Mouse (Mus musculus): ENCODE measurements around the gene Klc3.
A peak's percentile ranks its signal among the peaks of the same experiment; 100 is the strongest.

The Klc3 gene

DNA sequence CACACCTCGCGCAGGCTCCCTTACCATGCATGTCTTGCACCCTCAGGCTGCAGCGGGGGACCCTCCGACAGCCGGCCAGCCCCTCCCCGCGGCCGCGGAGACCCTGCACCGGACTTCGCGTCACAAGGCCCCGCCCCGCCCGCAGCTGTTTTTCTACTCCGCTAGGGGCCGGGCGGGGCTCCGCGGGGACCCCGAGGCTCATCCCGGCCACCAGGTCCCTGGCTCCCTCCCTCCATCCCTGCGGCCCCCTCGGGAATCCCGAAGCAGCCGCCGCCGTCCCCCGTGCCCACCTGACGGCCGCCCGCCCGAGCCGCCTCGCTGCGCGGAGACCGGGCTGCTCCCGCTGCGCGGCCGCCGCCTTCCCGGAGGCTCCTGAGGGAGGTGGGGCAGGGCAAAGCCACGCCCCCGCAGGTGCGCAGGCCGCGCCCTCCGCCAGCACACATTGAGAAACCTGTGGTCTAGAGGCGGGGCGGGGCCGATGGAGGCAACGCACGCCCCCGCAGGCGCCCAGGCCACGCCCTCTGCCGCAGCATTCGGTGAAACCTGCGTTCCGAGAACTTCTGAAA, at the start of gene Klc3:
Gene Klc3 (minus strand): TSS at position 374 of the 566 bp plus-strand sequence.
- no peak for DNase-seq

DNA sequence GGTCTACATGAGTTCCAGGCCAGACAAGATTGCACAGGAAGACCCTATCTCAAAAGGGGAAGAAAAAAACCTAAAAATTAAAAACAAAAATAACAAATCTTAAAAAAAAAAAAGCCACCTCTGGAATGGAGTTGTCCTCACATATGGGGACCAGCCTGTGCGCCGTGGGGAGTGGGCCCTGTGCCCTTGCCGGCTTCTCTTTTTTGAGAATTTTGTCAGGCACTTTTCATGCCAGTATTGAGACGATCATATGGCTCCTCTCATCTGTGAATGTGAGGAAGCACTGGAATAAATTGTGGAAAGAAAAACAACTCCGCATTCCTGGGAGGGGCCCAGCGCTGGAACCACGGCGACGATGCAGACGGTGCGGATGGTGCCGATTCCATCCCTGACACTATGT, 45.3 kb upstream of the Klc3 start:
- no peak for DNase-seq

DNA sequence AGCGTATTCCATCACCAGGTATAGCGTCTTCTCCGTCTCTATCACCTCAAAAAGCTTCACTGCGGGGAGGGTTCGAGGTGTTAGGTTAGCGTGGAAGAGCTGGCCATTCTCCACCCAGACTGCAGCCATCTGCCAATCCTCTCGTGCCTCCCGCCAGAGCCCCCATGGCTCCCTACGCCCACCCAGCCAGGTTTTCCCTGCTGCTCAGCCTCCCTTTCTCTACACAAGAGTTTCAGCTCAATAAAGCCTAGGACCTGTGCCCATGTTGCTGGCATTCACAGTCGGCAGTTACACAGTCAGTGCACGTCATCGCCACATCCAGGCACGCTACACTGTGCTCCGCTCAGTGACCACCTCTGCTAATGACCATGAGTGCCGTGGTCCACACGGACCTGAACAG, 43.8 kb upstream of the Klc3 start:
- DNase-seq = no peak

DNA sequence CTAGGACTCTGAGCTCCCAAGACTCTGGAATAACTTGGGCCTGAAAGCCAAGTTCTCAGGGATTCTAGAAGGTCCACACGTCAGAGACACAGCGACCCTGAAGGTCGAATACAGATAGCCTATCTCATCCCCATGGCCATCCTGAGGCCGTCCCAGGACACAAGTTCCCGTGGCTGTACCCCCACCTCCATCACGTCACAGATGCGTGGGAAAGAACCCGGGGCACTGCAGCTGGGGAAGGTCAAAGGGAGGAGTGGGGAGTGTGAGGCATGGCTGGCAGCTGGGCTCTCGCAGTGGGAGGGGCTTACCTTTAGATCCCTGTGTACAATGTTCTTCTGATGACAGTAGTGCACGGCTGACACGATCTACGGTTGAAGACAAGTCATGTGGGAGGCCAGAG, 40.9 kb upstream of the Klc3 start:
- DNase-seq = no peak

DNA sequence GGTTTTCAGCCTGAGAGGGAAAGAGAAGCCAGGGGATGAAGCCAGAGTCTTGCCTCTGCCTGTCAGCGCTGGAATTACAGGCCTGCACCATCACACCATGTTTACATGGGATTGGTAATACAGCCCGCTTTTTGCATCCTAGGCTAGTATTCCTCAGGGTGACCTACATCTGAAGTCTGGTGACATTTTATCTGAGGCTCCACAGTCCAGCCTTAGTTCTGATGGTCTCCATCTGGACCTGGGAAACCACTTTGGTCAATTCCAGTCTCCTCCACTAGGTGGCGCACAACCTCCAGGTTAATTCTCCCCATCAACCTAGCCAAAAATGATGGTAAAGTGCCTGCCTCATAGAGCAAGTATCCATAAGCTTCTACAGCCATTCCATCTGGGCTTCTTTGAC, 39.4 kb upstream of the Klc3 start:
- peak; percentile 89 for DNase-seq

DNA sequence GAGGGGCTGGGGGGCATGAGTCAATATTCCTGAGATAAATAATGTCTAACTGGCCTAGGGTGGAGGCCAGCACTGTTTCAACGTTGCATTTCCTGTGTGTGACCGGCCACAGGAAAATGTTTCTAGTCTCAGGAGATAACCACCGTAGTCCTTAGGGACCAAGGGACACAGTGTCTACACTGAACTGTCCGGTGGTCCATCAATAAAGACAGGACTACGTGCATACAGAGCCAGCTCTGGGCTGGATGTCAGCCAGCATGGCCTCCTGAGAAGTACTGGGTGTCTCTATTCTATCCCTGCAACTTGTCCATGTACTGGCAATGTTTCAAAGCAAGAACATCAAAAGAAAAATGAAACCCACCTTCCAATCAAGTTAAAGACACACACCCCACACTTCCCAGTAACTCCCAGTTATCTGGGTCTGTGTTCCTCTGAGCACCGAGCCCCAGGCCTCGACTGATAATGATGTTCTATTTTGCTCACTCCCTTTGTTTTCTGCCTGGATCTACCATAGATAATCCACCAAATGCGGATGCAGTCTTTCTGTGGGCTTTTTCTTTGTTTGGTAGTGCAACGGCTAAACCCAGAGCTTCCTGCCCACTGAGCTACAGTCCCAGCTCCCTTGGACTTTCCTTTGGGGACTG, 37.7 kb upstream of the Klc3 start:
- DNase-seq = no peak

DNA sequence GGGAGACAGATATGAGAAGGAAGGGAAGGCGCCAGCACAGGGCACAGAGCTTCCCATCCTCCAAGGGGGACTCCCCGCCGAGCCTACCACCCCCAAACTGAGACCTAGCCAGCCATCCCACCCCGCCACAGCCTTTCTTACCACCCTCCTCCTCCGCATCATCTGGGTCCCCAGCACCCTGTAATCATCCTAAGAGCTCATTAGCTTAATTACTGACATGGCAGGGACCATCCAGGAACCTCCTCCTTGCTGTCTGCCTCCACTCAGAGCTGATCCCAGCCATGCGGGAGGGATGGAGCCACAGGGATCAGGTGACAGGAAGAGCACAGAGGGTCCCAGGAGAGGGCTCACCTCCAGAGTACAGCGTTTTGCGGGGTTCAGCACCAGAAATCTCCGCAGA, 33.1 kb upstream of the Klc3 start:
- DNase-seq = no peak

DNA sequence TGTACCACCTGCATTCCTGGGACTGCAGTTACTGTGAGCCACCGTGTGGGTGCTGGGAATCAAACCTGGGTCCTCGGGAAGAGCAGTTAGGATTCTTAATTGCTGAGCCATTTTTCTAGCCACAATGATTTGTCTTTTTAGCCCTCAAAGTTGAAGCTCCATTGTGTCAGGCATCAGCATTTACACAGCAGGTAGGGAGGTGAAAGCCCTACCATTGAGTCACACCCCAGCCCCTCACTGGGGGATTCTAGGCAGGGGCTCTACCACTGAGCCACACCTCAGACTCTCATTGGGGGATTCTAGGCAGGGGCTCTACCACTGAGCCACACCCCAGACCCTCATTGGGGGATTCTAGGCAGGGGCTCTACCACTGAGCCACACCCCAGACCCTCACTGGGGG, 32.4 kb upstream of the Klc3 start:
- DNase-seq = no peak

DNA sequence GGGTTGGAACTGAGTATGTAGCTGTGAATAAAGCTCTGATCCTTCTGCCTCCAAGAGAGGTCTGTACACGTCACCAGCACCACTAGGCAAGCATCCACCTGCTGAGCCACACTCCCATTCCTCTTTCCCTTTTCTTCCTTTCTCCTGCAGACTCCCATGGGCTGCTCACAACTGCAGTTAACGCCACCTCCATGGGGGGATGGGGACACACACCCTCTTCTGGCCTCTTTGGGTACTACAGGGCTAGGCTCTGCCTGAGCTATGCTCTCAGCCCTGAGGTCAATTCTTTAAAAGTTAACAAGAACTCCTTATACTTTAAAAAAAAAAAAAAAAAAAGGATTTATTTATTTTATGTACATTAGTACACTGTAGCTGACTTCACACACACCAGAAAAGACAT, 28.6 kb upstream of the Klc3 start:
- DNase-seq = no peak

DNA sequence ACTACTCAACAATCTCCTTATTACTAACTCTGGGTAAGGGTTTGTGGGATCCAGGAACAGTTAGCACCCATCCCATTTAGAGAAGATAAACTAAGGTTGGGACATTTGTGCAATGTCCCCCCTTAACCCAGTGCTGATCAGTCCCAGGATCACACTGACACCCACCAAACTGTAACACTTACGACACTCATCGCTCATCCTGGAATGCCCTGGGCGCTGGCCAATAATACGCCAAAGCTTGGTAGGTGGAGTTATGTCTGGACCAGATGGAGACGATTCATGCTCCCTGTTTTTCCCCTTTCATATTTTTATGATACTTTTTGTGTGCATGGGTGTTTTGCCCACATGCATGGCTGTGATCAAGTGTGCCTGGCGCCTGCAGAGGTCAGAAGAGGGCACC, 26.5 kb upstream of the Klc3 start:
- DNase-seq = no peak

DNA sequence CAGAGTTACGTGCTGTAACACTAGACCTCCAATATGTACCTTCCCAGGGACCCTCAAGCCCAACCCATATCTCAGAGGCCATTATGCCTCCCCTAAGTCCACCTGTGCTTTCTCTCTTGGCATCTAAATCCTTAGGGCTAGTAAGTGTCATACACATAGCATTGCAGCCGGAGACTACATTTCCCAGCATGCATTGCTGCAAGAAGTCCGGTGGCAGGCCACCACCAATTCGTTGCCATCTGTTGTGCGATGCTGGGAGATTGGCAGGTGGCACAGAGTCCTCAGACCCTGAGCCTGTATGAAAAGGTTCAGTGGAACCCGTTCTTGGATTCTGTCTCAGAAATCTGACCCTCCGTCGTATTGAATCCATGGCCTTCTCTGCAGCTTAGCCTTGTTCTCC, 25.8 kb upstream of the Klc3 start:
- no peak for DNase-seq

DNA sequence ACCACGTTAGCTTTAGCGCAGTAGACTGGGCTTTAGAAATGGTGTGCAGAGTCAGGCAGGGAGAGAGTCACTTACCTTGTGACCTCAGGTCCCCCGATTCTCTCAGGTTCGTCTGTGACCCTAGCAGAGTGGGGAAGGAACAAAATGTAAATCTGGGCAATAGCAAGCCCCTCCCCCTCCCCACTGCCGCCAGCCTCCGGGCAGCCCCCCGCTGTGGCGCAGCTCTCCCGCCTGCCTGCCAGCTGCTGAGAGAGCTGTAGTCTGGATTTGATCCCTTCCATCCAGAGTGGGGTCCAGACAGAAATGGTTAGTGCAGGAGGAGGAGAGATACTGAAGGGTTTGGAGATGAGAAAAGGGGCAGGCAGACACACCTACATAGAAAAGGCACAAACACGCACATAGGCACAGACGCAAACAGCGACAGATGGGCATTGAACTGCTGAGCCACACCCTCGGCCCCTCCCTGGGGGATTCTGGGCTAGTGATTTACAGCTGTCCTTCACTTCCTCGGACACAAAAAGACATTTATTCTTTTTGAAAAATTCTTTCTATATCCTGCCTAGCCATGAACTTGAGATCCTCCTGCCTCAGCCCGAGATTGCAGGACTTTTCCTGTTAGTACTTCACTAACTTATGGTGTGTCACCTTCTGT, 24.2 kb upstream of the Klc3 start:
- no peak for DNase-seq

DNA sequence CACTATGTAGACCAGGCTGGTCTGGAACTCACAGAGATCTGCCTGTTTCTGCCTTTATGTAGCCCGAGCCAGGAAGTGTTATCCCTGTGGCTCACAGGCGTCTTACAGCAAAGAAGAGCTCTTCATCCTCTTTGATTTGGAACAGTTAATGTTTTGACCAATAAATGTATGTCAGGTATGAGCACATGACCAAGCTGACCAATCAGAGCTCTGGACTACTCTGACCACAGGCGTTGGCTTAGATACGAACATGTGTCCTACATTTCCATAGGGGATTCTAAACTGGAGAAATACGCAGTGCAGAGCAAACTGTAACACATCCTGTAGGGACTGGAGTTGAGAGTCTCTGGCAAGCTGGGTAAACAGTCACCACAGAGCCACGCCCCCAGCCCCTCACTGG, 23.0 kb upstream of the Klc3 start:
- no peak for DNase-seq

DNA sequence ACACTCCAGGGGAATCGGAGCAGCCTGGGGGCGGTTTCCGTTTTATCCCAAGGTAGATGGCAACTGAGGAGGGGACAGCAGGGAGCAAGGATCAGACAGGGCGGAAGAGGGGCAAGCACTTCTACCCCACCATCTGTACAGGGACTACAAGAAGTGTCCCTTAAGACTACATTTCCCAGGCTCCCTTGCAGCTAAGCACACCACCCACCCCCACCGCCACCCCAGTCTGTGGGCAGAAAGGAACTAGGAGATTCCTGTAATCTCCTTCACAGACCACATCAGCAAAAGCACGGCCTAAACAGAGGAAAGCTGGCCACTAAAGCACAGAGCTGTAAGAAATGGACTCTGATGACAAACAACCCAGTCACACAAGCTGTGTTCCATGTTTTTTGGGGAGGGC, 22.4 kb upstream of the Klc3 start:
- no peak for DNase-seq

DNA sequence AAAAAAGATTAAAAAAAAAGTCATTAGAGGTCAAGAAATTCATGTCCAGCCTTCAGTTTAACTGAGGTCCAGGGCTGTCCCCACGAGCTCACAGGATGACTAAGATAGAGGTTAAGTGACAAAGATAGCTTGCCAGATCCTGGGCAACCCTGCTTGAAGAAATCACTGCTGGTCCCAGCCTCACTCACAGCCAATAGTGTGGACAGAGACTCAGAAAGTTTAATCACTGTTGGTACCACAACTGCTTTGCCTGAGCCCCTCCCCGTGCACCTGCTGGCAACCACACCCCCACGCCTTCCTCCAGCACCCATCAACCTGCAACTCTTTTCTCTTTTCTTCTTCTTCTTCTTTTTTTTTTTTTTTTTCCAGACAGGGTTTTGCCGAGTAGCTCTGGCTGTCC, 20.1 kb upstream of the Klc3 start:
- no peak for DNase-seq

DNA sequence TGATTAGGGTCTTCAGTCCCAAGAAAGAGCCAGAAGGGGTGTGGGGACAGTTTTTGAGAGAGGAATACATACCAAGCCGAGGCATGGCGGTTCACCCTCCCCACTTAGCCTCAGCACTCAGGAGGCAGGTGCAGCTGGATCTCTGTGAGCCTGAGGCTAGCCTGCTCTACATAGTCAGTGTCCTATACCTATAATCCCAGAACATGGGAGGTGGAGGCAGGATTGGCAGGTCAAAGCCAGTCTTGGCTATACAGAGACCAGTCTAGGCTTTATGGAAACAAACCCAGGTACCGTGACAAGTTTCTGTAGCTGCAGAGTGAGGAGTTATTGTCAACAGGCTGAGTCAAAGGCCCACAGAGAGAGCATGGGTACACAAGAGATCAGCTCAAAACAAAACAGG, 19.2 kb upstream of the Klc3 start:
- no peak for DNase-seq

DNA sequence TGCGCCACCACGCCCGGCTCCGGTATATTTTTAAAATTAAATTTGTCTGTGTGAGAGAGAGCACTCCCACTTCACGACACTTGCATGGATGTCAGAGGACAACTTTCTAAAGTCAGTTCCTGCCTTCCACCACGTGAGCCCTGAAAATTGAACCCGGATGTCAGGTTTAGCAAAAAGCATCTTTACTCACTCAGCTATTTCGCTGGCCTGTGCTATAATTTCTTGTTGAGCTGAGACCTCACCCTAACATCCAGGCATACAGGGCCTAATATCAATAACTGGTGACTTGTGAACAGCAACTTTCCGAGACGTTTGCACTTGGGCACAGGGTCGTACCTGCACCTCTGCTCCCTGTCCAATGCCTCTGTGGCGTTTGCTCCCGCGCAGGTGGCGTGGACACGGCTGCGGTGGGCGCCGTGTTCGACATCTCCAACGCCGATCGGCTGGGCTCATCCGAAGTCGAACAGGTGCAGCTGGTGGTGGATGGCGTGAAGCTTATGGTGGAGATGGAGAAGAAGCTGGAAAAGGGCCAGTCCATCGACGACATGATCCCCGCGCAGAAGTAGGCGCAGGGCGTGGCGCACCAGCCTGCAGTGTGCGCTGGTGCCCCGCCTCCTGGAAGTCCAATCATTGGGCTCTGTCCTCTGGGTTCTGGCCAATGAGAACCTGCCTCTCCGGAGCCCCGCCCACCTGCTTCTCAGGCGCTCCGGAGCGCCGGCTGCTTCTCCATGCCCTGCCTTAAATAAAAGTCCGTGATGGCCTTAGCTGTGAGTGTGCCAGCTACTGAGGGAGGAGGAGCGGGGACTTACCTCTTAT, 17.1 kb upstream of the Klc3 start:
- DNase-seq = peak; percentile 86

DNA sequence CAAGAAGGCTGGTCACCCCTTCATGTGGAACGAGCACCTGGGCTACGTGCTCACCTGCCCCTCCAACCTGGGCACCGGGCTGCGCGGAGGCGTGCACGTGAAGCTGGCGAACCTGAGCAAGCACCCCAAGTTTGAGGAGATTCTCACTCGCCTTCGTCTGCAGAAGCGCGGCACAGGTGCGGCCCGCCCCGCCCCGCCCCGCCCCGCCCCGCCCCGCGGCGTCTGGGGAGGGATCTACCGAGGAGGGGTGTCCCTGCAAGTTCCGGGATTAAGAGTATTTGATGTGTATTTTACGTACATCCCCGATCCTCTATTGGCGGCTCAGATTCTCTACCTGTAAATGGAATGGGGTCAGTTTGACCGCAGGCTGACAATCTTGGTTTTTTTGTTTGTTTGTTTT, 16.2 kb upstream of the Klc3 start:
- DNase-seq = no peak

DNA sequence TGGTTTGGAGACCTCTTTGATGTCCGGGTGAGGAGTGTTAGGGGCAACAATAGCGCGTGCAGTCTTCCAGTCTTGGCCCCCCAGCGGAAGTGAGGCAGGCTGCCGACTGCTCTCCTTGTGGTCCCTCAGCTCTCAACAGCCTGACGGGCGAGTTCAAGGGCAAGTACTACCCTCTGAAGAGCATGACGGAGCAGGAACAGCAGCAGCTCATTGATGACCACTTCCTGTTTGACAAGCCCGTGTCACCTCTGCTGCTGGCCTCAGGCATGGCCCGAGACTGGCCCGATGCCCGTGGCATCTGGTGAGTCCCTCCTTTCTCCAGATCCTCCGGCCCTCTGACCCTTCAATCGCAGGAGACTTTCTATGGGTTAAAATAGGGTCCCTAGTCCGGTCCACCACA, 12.7 kb upstream of the Klc3 start:
- no peak for DNase-seq

DNA sequence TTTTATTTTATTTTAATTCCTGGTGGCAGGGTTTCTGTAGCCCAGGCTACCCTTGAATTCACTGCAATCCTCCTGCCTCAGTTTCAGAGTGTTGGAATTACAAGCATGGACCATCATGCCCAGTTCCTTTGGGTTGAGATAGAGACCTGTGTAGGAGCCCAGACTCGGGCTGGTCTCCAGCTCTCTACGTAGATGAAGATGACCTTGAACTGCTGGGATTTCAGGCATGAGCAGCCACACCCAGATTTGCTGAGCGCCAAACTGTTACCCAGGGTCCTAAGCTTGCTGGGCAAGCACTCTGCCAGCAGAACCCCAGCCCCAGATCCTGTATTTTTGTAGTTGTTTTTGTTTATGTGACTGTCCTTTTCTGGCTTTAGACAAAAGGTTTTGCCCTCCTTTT, 9.6 kb upstream of the Klc3 start:
- no peak for DNase-seq

DNA sequence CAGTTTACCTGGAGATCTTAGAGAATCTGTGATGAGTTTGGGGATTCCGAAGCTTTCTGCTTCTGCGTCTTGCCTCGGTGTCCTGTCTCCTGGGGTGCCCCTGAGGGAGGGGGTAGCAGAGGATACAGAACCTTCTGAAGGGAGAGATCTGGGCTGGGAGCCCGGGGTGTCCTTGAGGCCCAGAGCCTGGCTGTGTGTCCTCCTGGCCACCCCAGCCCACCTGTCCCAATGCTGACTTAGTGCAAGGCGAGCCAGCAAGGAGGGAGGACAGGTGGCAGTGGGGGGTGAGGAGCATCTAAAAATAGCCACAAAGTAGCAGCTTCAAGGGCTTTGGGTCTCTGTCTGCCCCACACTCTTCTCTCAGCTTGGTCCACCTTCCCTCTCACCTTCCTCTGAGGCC, 7.9 kb upstream of the Klc3 start:
- no peak for DNase-seq

DNA sequence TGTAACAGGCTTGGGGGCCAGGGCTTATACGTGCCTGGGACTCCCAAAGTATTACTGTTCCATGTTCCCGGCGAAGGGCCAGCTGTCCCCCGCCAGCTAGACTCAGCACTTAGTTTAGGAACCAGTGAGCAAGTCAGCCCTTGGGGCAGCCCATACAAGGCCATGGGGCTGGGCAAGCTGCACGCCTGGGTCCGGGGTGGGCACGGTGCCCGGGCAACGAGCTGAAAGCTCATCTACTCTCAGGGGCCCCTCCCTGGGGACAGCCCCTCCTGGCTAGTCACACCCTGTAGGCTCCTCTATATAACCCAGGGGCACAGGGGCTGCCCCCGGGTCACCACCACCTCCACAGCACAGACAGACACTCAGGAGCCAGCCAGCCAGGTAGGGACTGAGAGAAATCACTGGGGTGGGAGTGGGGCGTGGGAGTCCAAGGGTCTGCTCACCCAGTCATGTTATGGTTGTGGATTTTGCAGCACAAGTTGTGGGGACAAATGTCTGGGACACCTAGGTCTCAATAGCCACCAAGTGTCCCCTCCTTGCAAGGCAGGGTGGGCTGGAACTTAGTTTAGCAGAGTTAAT, 7.0 kb upstream of the Klc3 start:
- DNase-seq = no peak

DNA sequence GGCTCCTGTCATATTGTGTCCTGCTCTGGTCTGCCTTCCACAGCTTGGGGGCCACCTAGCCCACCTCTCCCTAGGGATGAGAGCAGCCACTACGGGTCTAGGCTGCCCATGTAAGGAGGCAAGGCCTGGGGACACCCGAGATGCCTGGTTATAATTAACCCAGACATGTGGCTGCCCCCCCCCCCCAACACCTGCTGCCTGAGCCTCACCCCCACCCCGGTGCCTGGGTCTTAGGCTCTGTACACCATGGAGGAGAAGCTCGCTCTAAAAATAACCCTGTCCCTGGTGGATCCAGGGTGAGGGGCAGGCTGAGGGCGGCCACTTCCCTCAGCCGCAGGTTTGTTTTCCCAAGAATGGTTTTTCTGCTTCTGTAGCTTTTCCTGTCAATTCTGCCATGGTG, 5.8 kb upstream of the Klc3 start:
- DNase-seq = no peak

DNA sequence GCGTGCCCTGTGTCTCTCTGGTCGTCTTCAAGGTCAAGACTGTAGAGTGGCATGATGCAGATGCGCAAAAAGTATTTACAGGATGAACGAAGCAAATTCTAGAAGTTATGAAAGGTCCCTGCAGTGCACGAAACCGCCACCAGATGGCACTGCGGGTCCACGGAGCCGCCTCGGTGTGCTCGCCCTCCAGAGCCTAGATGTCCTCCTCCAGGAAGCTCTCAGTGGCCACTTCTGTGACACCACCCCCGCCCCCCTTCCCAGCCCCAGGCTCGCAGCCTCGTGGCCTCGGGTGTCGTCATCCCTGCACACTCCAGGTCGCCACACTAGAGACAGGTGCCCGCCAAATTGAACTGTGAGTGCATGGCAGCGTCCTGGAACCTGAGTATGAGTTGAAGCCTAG, 1.5 kb upstream of the Klc3 start:
- peak; percentile 83 for DNase-seq

Data from right cerebral cortex, postnatal 14 days (tissue).